Mouse (Mus musculus): Measurements from ENCODE around the gene Cit.

The Cit gene

DNA sequence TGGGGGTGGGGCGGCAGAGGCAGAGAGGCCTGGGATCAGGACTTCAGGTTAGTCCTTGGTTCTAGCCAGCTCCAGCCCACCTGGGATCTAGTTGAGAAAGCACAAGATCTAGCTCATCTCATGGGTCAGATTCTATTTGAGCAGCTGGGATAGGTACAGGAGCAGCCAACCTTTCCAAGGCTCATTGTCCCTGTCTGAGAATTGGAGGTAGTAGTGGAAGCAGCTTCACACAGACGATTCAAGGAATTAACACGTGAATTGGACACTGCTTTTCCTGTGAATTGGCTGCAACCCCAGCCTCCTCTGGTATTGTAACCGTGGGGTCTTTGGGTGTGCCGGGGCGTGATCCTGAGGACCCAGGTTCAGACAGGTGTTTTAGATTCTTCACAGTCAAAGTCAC, 207.7 kb downstream of the Cit start:
- no peak for DNase-seq

Data from cerebellum, adult 8-10 months (tissue).